8 mouse cellular contexts compared by ENCODE assay signal in the genomic region with DNA sequence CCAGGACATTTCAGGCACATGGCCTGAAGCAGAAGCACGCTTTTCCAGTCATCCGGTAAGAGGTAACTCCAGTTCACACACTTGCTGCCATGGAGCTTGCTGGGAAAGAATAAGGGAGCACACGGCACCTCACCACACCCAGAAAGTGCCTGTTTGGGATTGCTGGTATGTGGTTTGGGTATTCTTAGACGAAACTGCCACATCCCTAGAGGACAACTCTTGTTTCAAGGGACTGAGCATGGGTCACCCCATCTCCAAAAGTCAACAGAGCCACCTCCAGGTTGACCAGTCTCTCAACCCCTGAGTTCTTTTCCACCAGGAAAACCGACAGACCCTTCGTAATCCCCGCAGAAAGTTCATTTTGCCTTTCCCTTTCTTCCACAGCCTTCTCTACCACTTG. TPM values are rescaled to one million over a fixed set of nuclear protein-coding genes. Genes with fewer than 3 reads are reported as not detected.
DNase-seq lines count a peak whose midpoint lies in the region; ATAC-seq and TF ChIP-seq lines count a peak whose summit lies in the region.

No protein-coding gene starts in this region.

- no peaks in the 10 kb centered on the region for H3K9me3 ChIP-seq in embryonic facial prominence, embryonic 11.5 days (replicated peaks; ENCODE audit: control insufficient read depth, low read length)
- H3K9me3 ChIP-seq in hindbrain, embryonic 12.5 days (replicated peaks): no peaks in the 10 kb centered on the region

- peak overlapping the region; percentile 95 for H3K9ac ChIP-seq in embryonic facial prominence, embryonic 11.5 days (replicated peaks; ENCODE audit: low read length)
- H3K9ac ChIP-seq in hindbrain, embryonic 12.5 days: peak overlapping the region; percentile 95

- TF ChIP-seq POLR2A in myocyte (IDR thresholded peaks at IDR 0.05; ENCODE audit: insufficient read length, low read depth): no peak

- DNase-seq in layer of hippocampus, adult 2 months (ENCODE audit: low spot score in 2 of 2): no peak
- no peak for DNase-seq in layer of hippocampus, adult 11-12 months (ENCODE audit: low spot score)
- DNase-seq in embryonic facial prominence, embryonic 11.5 days (ENCODE audit: low spot score): no peak
- DNase-seq in retina, postnatal 1 day: no peak
- no peak for DNase-seq in frontal cortex, postnatal 10 days (ENCODE audit: low spot score in 2 of 2)
- no peak for DNase-seq in thymus, postnatal 25 days

- peak overlapping the region; percentile 66 for H3ac ChIP-seq in myocyte (ENCODE audit: control insufficient read depth, insufficient read length)

- peak overlapping the region; percentile 69 for H3K4me2 ChIP-seq in embryonic facial prominence, embryonic 11.5 days (ENCODE audit: low read depth, low read length)
- peak overlapping the region; percentile 71 for H3K4me2 ChIP-seq in hindbrain, embryonic 12.5 days (replicated peaks)
- peak overlapping the region; percentile 79 for H3K4me2 ChIP-seq in myocyte (ENCODE audit: low read depth)

- peaks cover 2% of the 10 kb centered on the region; the same call in 1 of the 2 replicates for H3K4me1 ChIP-seq in embryonic facial prominence, embryonic 11.5 days (ENCODE audit: control insufficient read depth, insufficient read depth, low read length)
- peaks cover 46% of the 10 kb centered on the region for H3K4me1 ChIP-seq in hindbrain, embryonic 12.5 days

- no peaks in the 10 kb centered on the region for H3K27me3 ChIP-seq in embryonic facial prominence, embryonic 11.5 days (ENCODE audit: control insufficient read depth, insufficient read depth, low read length)
- H3K27me3 ChIP-seq in hindbrain, embryonic 12.5 days: no peaks in the 10 kb centered on the region
- H3K27me3 ChIP-seq in myocyte (ENCODE audit: control insufficient read depth, insufficient read depth, insufficient read length): no peaks in the 10 kb centered on the region

- H3K36me3 ChIP-seq in embryonic facial prominence, embryonic 11.5 days (replicated peaks; ENCODE audit: control insufficient read depth, insufficient read depth, low read depth, low read length): no peaks in the 10 kb centered on the region
- no peaks in the 10 kb centered on the region for H3K36me3 ChIP-seq in hindbrain, embryonic 12.5 days
- no peaks in the 10 kb centered on the region for H3K36me3 ChIP-seq in myocyte (ENCODE audit: control insufficient read depth, insufficient read depth)

- H3K79me2 ChIP-seq in myocyte (ENCODE audit: control insufficient read depth, insufficient read depth): peaks cover 7% of the 10 kb centered on the region

- WGBS in embryonic facial prominence, embryonic 11.5 days: 18% methylated on average over 7 of the region's 7 CpGs
- 13% methylated on average over 7 of the region's 7 CpGs for WGBS in hindbrain, embryonic 12.5 days

- TF ChIP-seq CTCF in layer of hippocampus, adult 2 months (conservative IDR thresholded peaks at IDR 0.05): no peak

- ATAC-seq in embryonic facial prominence, embryonic 11.5 days (replicated peaks; ENCODE audit: insufficient number of reproducible peaks, low FRiP score, low TSS enrichment, low read depth): no peak
- no peak for ATAC-seq in hindbrain, embryonic 12.5 days (ENCODE audit: low FRiP score)

- H3K4me3 ChIP-seq in layer of hippocampus, adult 2 months: peak overlapping the region; percentile 41
- peak overlapping the region; percentile 95 for H3K4me3 ChIP-seq in embryonic facial prominence, embryonic 11.5 days (ENCODE audit: low read depth, low read length)
- peak overlapping the region; percentile 80 for H3K4me3 ChIP-seq in hindbrain, embryonic 12.5 days
- H3K4me3 ChIP-seq in myocyte: peak overlapping the region; percentile 73

- peak overlapping the region; percentile 11; the same call in 1 of the 2 replicates for H3K27ac ChIP-seq in layer of hippocampus, adult 2 months
- no peak overlapping the region for H3K27ac ChIP-seq in embryonic facial prominence, embryonic 11.5 days (replicated peaks; ENCODE audit: low read depth, low read length)
- H3K27ac ChIP-seq in hindbrain, embryonic 12.5 days: peak overlapping the region; percentile 95

TF ChIP-seq in myocyte, 11 proteins besides CTCF, POLR2A, EP300 and RAD21:
- TF ChIP-seq CEBPB (IDR thresholded peaks at IDR 0.05; ENCODE audit: insufficient read depth, poor library complexity, severe bottlenecking): no peak
- TF ChIP-seq REST (IDR thresholded peaks at IDR 0.05; ENCODE audit: insufficient read depth, insufficient read length): no peak
- TF ChIP-seq POLR2AphosphoS2 (IDR thresholded peaks at IDR 0.05; ENCODE audit: insufficient read length, low read depth): no peak
- no peak for TF ChIP-seq SRF (IDR thresholded peaks at IDR 0.05; ENCODE audit: control insufficient read depth, insufficient read length, low read depth)
- no peak for TF ChIP-seq MAX (IDR thresholded peaks at IDR 0.05; ENCODE audit: low read depth)
- TF ChIP-seq MYOD1 (IDR thresholded peaks at IDR 0.05; ENCODE audit: control insufficient read depth in 1 of 3, insufficient read length in 2 of 3, low read depth in 2 of 3): no peak
- no peak for TF ChIP-seq TCF12 (IDR thresholded peaks at IDR 0.05; ENCODE audit: insufficient read depth, poor library complexity, severe bottlenecking)
- no peak for TF ChIP-seq TCF3 (IDR thresholded peaks at IDR 0.05; ENCODE audit: insufficient read length, low read depth)
- no peak for TF ChIP-seq USF1 (IDR thresholded peaks at IDR 0.05; ENCODE audit: low read depth)
- no peak for TF ChIP-seq MYOG (IDR thresholded peaks at IDR 0.05; ENCODE audit: control insufficient read depth in 1 of 3, insufficient read depth in 1 of 3, insufficient read length in 2 of 3, low read depth in 2 of 3)
- no peak for TF ChIP-seq E2F4 (IDR thresholded peaks at IDR 0.05; ENCODE audit: insufficient read depth)

RNA-seq across cellular contexts. Expression of a gene that starts 1.6 kb away (rescaled TPM):
- total RNA-seq in layer of hippocampus, adult 2 months (2021): 10 to 100 TPM in 1 of 2 experiments, 1 to 10 TPM in 1; 9.7 to 12.1 TPM
- 19.5 and 20.7 TPM in 2 replicates for polyA plus RNA-seq in embryonic facial prominence, embryonic 11.5 days (2014; fragmentation: Nextera tagmentation; extraction: Ambion mirVana)
- 35.5 and 37.5 TPM in 2 replicates for polyA plus RNA-seq in hindbrain, embryonic 12.5 days (2016; fragmentation: Nextera tagmentation; extraction: Ambion mirVana)
- 7.5 TPM for polyA plus RNA-seq in myocyte (2012; fragmentation: generic; extraction: Trizol)

Comparison
In these comparisons a context has a peak if more than half of its experiments do, and no peak if none do; other contexts are left out.
1. H3K4me3 ChIP-seq: peak in every context shown above with its lines; median percentile 95 in embryonic facial prominence, embryonic 11.5 days; 80 in hindbrain, embryonic 12.5 days; 73 in myocyte; 41 in layer of hippocampus, adult 2 months.